Comparison of ENCODE assay signal across 26 mouse cellular contexts in the genomic region with DNA sequence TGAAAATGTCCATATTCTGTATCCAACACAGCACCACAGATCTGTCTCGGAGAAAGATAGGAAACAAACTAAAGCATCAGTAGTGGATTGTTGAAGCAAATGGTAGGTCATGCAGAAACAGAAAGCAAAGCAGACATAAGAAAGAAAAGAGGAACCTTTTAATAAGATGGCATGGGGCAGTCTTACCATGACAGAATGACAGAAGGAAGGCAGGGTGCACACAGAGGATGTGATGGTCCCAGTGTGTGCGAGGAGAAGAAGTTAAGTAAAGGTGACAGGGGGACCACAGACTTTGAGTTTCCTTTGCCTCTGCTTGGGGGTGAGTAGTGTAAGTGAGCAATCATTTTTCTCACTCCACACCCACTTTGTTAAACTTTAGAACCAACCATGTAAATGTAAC. TPM values are rescaled to one million over a fixed set of nuclear protein-coding genes. Genes with fewer than 3 reads are reported as not detected.
DNase-seq lines count a peak whose midpoint lies in the region; ATAC-seq and TF ChIP-seq lines count a peak whose summit lies in the region.
"Had no signal": no experiment of that assay in that cellular context is flagged by ENCODE, and none has a peak within 500 bp of the region (broad histone marks: within the 10 kb centered on the region; RNA-seq: fewer than 3 reads in every experiment).

No protein-coding gene starts in this region.

- H3K4me1 ChIP-seq in kidney, adult 2 months (ENCODE audit: control insufficient read depth, insufficient read depth, low read length), result no peaks in the 10 kb centered on the region
- H3K4me1 ChIP-seq: embryonic facial prominence, embryonic 15.5 days; heart, embryonic 10.5 days had no signal

- TF ChIP-seq CTCF in kidney, adult 2 months (conservative IDR thresholded peaks at IDR 0.05; ENCODE audit: insufficient read depth, insufficient read length, low read depth, low read length), result no peak

- peak; percentile 44 to 73; a peak in 3 of 4 replicates for ATAC-seq in hematopoietic stem cell, adult 5-6 weeks (replicated peaks in 1 of 2; ENCODE audit: insufficient read depth in 1 of 2, low FRiP score in 2 of 2, low TSS enrichment in 1 of 2, low read depth in 1 of 2, poor library complexity in 2 of 2, severe bottlenecking in 2 of 2)
- peak; percentile 64 for ATAC-seq in neutrophil, adult 5-6 weeks (ENCODE audit: extremely low read depth, insufficient number of reproducible peaks, low FRiP score, poor library complexity, severe bottlenecking)
- ATAC-seq: activated CD4-positive, CD25-positive, alpha-beta regulatory T cell, adult 4 months; forebrain, embryonic 14.5 days; Patski had no signal

- H3K27me3 ChIP-seq in kidney, adult 2 months (replicated peaks; ENCODE audit: control insufficient read depth, insufficient read depth, low read length), result no peaks in the 10 kb centered on the region
- H3K27me3 ChIP-seq: CH12.LX; embryonic facial prominence, embryonic 15.5 days; Patski had no signal

- no peak overlapping the region for H3K27ac ChIP-seq in kidney, adult 2 months (ENCODE audit: insufficient read depth, low read depth, low read length)
- H3K27ac ChIP-seq: embryonic facial prominence, embryonic 15.5 days; forebrain, embryonic 10.5 days; gastrocnemius, adult 2 months; heart, embryonic 10.5 days; hindbrain, embryonic 10.5 days; hindbrain, embryonic 14.5 days had no signal

- no peak overlapping the region for H3K4me3 ChIP-seq in kidney, adult 2 months (ENCODE audit: insufficient read depth, low read depth, low read length)
- H3K4me3 ChIP-seq: embryonic facial prominence, embryonic 15.5 days; erythroblast, embryonic 14.5 days; forebrain, embryonic 10.5 days; gastrocnemius, adult 2 months; heart, embryonic 10.5 days; hindbrain, embryonic 10.5 days had no signal

- DNase-seq in heart, adult 11 months, result peak; percentile 36
- no peak for DNase-seq in heart, postnatal 4 days
- peak; percentile 38 for DNase-seq in A20 (ENCODE audit: low read depth, low spot score)
- no peak for DNase-seq in left cerebral cortex, adult 18-20 months (ENCODE audit: low spot score in 2 of 2)
- no peak for DNase-seq in kidney, adult 2 months
- DNase-seq: adrenal gland, postnatal 14 days; cerebellum, adult 18-20 months; cerebellum, adult 9-11 months; cerebellum, postnatal 36 days; embryo, embryonic 11 days; gastrocnemius, adult 2 months; gastrocnemius, postnatal 25 days; heart, adult 18-20 months; heart, postnatal 10 days had no signal

- TF ChIP-seq POLR2A in kidney, adult 2 months (IDR thresholded peaks at IDR 0.05; ENCODE audit: low read depth, low read length), result no peak

- 92% methylated on average over 2 of the region's 2 CpGs for WGBS in kidney, adult 2 months

- H3K36me3 ChIP-seq in kidney, adult 2 months (ENCODE audit: control insufficient read depth, insufficient read depth, low read length), result no peaks in the 10 kb centered on the region

RNA-seq across cellular contexts. Expression of a gene that starts 6.3 kb away (rescaled TPM):
- 10 to 100 TPM; 18.0 to 21.5 TPM for total RNA-seq in heart, postnatal 4 days (2021)
- 8.8 and 13.6 TPM in 2 replicates for total RNA-seq in hematopoietic stem cell, adult 5-6 weeks (2017)
- total RNA-seq in neutrophil, adult 5-6 weeks (2017), result 14.0 and 18.9 TPM in 2 replicates
- total RNA-seq in left cerebral cortex, adult 18-20 months (2021), result 10 to 100 TPM; 22.4 to 23.8 TPM
- 37.6 and 46.0 TPM in 2 replicates for polyA plus RNA-seq in kidney, adult 2 months (2012; rRNA removed)

RNA-seq across cellular contexts. Expression of a gene that starts 33.8 kb away (rescaled TPM):
- 10 to 100 TPM; 71.8 to 73.6 TPM for total RNA-seq in heart, postnatal 4 days (2021)
- 82.5 and 124 TPM in 2 replicates for total RNA-seq in hematopoietic stem cell, adult 5-6 weeks (2017)
- 215 and 223 TPM in 2 replicates for total RNA-seq in neutrophil, adult 5-6 weeks (2017)
- 100 to 1,000 TPM; 477 to 491 TPM for total RNA-seq in left cerebral cortex, adult 18-20 months (2021)
- 68.2 and 74.5 TPM in 2 replicates for polyA plus RNA-seq in kidney, adult 2 months (2012; rRNA removed)

Comparison
In these comparisons a context has a peak if more than half of its experiments do, and no peak if none do; other contexts are left out.
1. DNase-seq: peak in heart, adult 11 months (single experiment) and A20 (single experiment); none in heart, postnatal 4 days (single experiment), left cerebral cortex, adult 18-20 months (0 of 2) and kidney, adult 2 months (single experiment).